Mouse (Mus musculus): ENCODE results near the gene Btg2.

GRCm38 (mm10) chr1:134063086-134063772, 15.7 kb downstream of the Btg2 start:
- TF ChIP-seq CTCF (IDR thresholded peaks at IDR 0.05; ENCODE audit: control insufficient read depth, insufficient read depth, low read length) (no peak), POLR2A (IDR thresholded peaks at IDR 0.05; ENCODE audit: borderline replicate concordance, control insufficient read depth, low read depth, low read length) (no peak; the same call in 1 of the 2 replicates)
